Mouse (Mus musculus) heart, postnatal 0 days (tissue): ENCODE results near the gene Zmat5.

ENCODE experiments used
- CTCF ChIP-seq: IDR thresholded peaks from 2 replicates; pipeline ENCODE4 v1.5.1; 2016; ENCODE audit warnings: antibody characterized with exemption, control low read depth, low read depth
- EP300 ChIP-seq: IDR thresholded peaks from 2 replicates; pipeline ENCODE4 v1.6.1; 2016; ENCODE audit warnings: antibody characterized with exemption, low read depth

DNA sequence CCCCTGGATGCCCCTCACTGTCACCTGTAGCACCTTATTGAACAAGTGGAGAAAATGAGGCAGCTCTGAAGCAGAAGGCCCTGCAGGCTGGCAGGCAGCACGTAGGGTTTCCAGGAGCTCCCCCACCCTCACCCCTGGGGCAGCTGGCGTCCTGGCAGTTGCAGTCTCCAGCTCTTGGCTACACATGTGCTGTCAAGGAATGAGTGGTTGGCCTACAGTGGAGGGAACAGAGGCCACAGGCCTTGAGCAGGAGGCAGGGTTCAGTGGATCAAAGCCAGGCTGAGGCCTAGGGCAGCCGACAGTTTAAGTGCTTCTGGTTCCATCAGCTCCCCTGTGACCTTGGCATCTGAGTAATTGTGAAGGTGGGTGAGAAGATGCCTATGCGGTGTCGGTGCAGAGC lies 26.4 kb downstream of the Zmat5 start:
- TF ChIP-seq CTCF, result no peak
- no peak for TF ChIP-seq EP300
